Mouse (Mus musculus): ENCODE results near the gene Tdp1.

Tdp1 gene

GRCm38 (mm10) chr12:99898248-99898870, 14.0 kb downstream of the Tdp1 start:
- no peak for DNase-seq

GRCm38 (mm10) chr12:99899991-99900390, 15.7 kb downstream of the Tdp1 start:
- DNase-seq = no peak

GRCm38 (mm10) chr12:99901973-99902866, 17.9 kb downstream of the Tdp1 start:
- DNase-seq = peak; percentile 71

GRCm38 (mm10) chr12:99902867-99903370, 18.6 kb downstream of the Tdp1 start:
- DNase-seq = no peak

GRCm38 (mm10) chr12:99904537-99904936, 20.2 kb downstream of the Tdp1 start:
- DNase-seq = no peak

- peak; percentile 40 for DNase-seq
These were observed 27.1 kb downstream of the Tdp1 start for GRCm38 (mm10) chr12:99911466-99911865.

GRCm38 (mm10) chr12:99917800-99918427, 33.6 kb downstream of the Tdp1 start:
- no peak for DNase-seq

- peak; percentile 67 for DNase-seq
These were observed 35.3 kb downstream of the Tdp1 start for GRCm38 (mm10) chr12:99919636-99920035.

- peak; percentile 33 for DNase-seq
These were observed 36.7 kb downstream of the Tdp1 start for GRCm38 (mm10) chr12:99921045-99921444.

- no peak for DNase-seq
These were observed 38.9 kb downstream of the Tdp1 start for GRCm38 (mm10) chr12:99923131-99923606.

GRCm38 (mm10) chr12:99923703-99924102, 39.4 kb downstream of the Tdp1 start:
- DNase-seq = no peak

GRCm38 (mm10) chr12:99928311-99928710, 44.0 kb downstream of the Tdp1 start:
- DNase-seq = no peak

GRCm38 (mm10) chr12:99929160-99929559, 44.8 kb downstream of the Tdp1 start:
- DNase-seq = no peak

GRCm38 (mm10) chr12:99932245-99932644, 47.9 kb downstream of the Tdp1 start:
- DNase-seq = no peak

- no peak for DNase-seq
These were observed 49.3 kb downstream of the Tdp1 start for GRCm38 (mm10) chr12:99933630-99934029.

- no peak for DNase-seq
These were observed 51.1 kb downstream of the Tdp1 start for GRCm38 (mm10) chr12:99935403-99935802.

- peak; percentile 16 for DNase-seq
These were observed 54.2 kb downstream of the Tdp1 start for GRCm38 (mm10) chr12:99938476-99938875.

- DNase-seq = no peak
These were observed 54.9 kb downstream of the Tdp1 start for GRCm38 (mm10) chr12:99939179-99939578.

- DNase-seq = peak; percentile 80
These were observed 56.4 kb downstream of the Tdp1 start for GRCm38 (mm10) chr12:99940704-99941103.

GRCm38 (mm10) chr12:99942441-99942840, 58.1 kb downstream of the Tdp1 start:
- DNase-seq = no peak

GRCm38 (mm10) chr12:99952928-99953327, 68.6 kb downstream of the Tdp1 start:
- peak; percentile 49 for DNase-seq

- no peak for DNase-seq
These were observed 72.1 kb downstream of the Tdp1 start for GRCm38 (mm10) chr12:99956411-99956810.
